Mouse (Mus musculus) intestine, postnatal 0 days (tissue): ENCODE measurements around the gene Stra8. TPM values are rescaled to one million over a fixed set of nuclear protein-coding genes. Genes with fewer than 3 reads are reported as not detected.

Experiments used
- ATAC-seq: fragments of 200-750 bp; cut with Nextera tagmentation; 2 replicates; pipeline ENCODE4 v1.8.0; 2017; ENCODE audit warnings: mild to moderate bottlenecking, moderate TSS enrichment, moderate library complexity
- H3K27ac ChIP-seq: fragments of 300-500 bp; sonication (generic); 2 replicates; pipeline ENCODE4 v1.5.1; 2014; ENCODE audit warnings: mild to moderate bottlenecking, low read depth, low read length, moderate library complexity
- H3K27me3 ChIP-seq: fragments of 300-500 bp; sonication (generic); replicated peaks from 2 replicates; pipeline ENCODE4 v1.6.1; 2014; ENCODE audit warnings: low read length, mixed read lengths; ENCODE audit not compliant: control insufficient read depth, insufficient read depth
- H3K36me3 ChIP-seq: fragments of 300-500 bp; sonication (generic); 2 replicates; pipeline ENCODE4 v1.6.1; 2014; ENCODE audit warnings: mild to moderate bottlenecking, moderate library complexity; ENCODE audit not compliant: control insufficient read depth, insufficient read depth
- H3K4me1 ChIP-seq: fragments of 300-500 bp; sonication (generic); replicated peaks from 2 replicates; pipeline ENCODE4 v1.6.1; 2014; ENCODE audit warnings: antibody characterized with exemption, low read length, mixed read lengths; ENCODE audit not compliant: control insufficient read depth, insufficient read depth
- H3K4me2 ChIP-seq: fragments of 300-500 bp; sonication (generic); replicated peaks from 2 replicates; pipeline ENCODE4 v1.6.1; 2014; ENCODE audit warnings: low read depth, mild to moderate bottlenecking, moderate library complexity
- H3K4me3 ChIP-seq: fragments of 300-500 bp; sonication (generic); 2 replicates; pipeline ENCODE4 v1.5.1; 2014; ENCODE audit warnings: low read depth, low read length
- H3K9ac ChIP-seq: fragments of 300-500 bp; sonication (generic); 2 replicates; pipeline ENCODE4 v1.6.1; 2014; ENCODE audit warnings: mild to moderate bottlenecking, low read depth, low read length
- H3K9me3 ChIP-seq: fragments of 300-500 bp; sonication (generic); 2 replicates; pipeline ENCODE4 v1.6.1; 2016; ENCODE audit warnings: mixed run types; ENCODE audit not compliant: control insufficient read depth
- CTCF ChIP-seq: sonication (generic); IDR thresholded peaks from 2 replicates; pipeline ENCODE4 v1.5.1; 2016; ENCODE audit warnings: low read depth, mild to moderate bottlenecking, control low read depth, antibody characterized with exemption, moderate library complexity
- WGBS: fragments of 180-500 bp; shearing (Covaris S2); extraction: QIAGEN DNeasy Blood & Tissue Kit; methylation state at CpG from one replicate; pipeline ENCODE4 v1.1.7; 2014; 5-methylcytosine and 5-hydroxymethylcytosine counted together
- polyA plus RNA-seq: library from polyadenylated mRNA; unstranded; fragments of >200 nt; fragmentation: Nextera tagmentation; extraction: Ambion mirVana; gene quantifications from 2 replicates; pipeline ENCODE4 v1.2.1, GENCODE M21; 2015

Gene Stra8
- polyA plus RNA-seq, 1 experiment from 2014 or later = not detected

GRCm38 (mm10) chr6:34927594-34927993 lies 7.6 kb downstream of the Stra8 start:
- no peak overlapping the region for H3K4me3 ChIP-seq
- 95% methylated on average over 8 of the region's 8 CpGs for WGBS
- H3K9me3 ChIP-seq = no peaks in the 10 kb centered on the region
- no peaks in the 10 kb centered on the region for H3K36me3 ChIP-seq
- no peak overlapping the region for H3K4me2 ChIP-seq
- no peaks in the 10 kb centered on the region for H3K4me1 ChIP-seq
- 0 out of 2 replicates have a peak, but pooled peaks have one; percentile 25 for ATAC-seq
- H3K27ac ChIP-seq = no peak overlapping the region
- H3K9ac ChIP-seq = no peak overlapping the region
- TF ChIP-seq CTCF = no peak
- H3K27me3 ChIP-seq = no peaks in the 10 kb centered on the region

GRCm38 (mm10) chr6:34932633-34933032 lies 12.7 kb downstream of the Stra8 start:
- H3K4me3 ChIP-seq = no peak overlapping the region
- H3K4me1 ChIP-seq = no peaks in the 10 kb centered on the region
- H3K9me3 ChIP-seq = no peaks in the 10 kb centered on the region
- no peaks in the 10 kb centered on the region for H3K27me3 ChIP-seq
- H3K36me3 ChIP-seq = no peaks in the 10 kb centered on the region
- no peak overlapping the region for H3K9ac ChIP-seq
- no peak overlapping the region for H3K27ac ChIP-seq
- 94% methylated on average over 1 of the region's 1 CpGs for WGBS
- no peak for ATAC-seq
- no peak for TF ChIP-seq CTCF
- H3K4me2 ChIP-seq = no peak overlapping the region

GRCm38 (mm10) chr6:34936743-34937142 lies 16.8 kb downstream of the Stra8 start:
- Histone ChIP-seq H3K36me3 (no peaks in the 10 kb centered on the region), H3K27ac (no peak overlapping the region), H3K4me2 (no peak overlapping the region), H3K4me1 (peaks cover 3% of the 10 kb centered on the region; the same call in 1 of the 2 replicates), H3K27me3 (no peaks in the 10 kb centered on the region), H3K9ac (no peak overlapping the region), H3K9me3 (no peaks in the 10 kb centered on the region), H3K4me3 (no peak overlapping the region)
- peak; percentile 23 for TF ChIP-seq CTCF
- 75% methylated on average over 5 of the region's 5 CpGs for WGBS
- ATAC-seq = no peak

- no peak overlapping the region for H3K9ac ChIP-seq
- H3K4me1 ChIP-seq = peaks cover 3% of the 10 kb centered on the region; the same call in 1 of the 2 replicates
- H3K27ac ChIP-seq = no peak overlapping the region
- no peak overlapping the region for H3K4me3 ChIP-seq
- 42% methylated on average over 7 of the region's 7 CpGs for WGBS
- no peak overlapping the region for H3K4me2 ChIP-seq
- H3K9me3 ChIP-seq = no peaks in the 10 kb centered on the region
- ATAC-seq = no peak
- no peaks in the 10 kb centered on the region for H3K27me3 ChIP-seq
- TF ChIP-seq CTCF = no peak
- no peaks in the 10 kb centered on the region for H3K36me3 ChIP-seq
Measured at GRCm38 (mm10) chr6:34938280-34938928, 18.4 kb downstream of the Stra8 start.

- H3K27me3 ChIP-seq = no peaks in the 10 kb centered on the region
- no peaks in the 10 kb centered on the region for H3K9me3 ChIP-seq
- H3K27ac ChIP-seq = no peak overlapping the region
- peaks cover 3% of the 10 kb centered on the region; the same call in 1 of the 2 replicates for H3K4me1 ChIP-seq
- no peak for TF ChIP-seq CTCF
- ATAC-seq = no peak
- H3K4me2 ChIP-seq = no peak overlapping the region
- 26% methylated on average over 4 of the region's 4 CpGs for WGBS
- H3K4me3 ChIP-seq = no peak overlapping the region
- no peak overlapping the region for H3K9ac ChIP-seq
- no peaks in the 10 kb centered on the region for H3K36me3 ChIP-seq
Measured at GRCm38 (mm10) chr6:34938929-34939325, 19.0 kb downstream of the Stra8 start.

GRCm38 (mm10) chr6:34939451-34939850 lies 19.5 kb downstream of the Stra8 start:
- no peak overlapping the region for H3K27ac ChIP-seq
- H3K4me1 ChIP-seq = peaks cover 3% of the 10 kb centered on the region; the same call in 1 of the 2 replicates
- H3K36me3 ChIP-seq = no peaks in the 10 kb centered on the region
- no peak for ATAC-seq
- H3K4me3 ChIP-seq = no peak overlapping the region
- H3K4me2 ChIP-seq = no peak overlapping the region
- no peaks in the 10 kb centered on the region for H3K27me3 ChIP-seq
- no peak for TF ChIP-seq CTCF
- no peaks in the 10 kb centered on the region for H3K9me3 ChIP-seq
- WGBS = 91% methylated on average over 8 of the region's 8 CpGs
- no peak overlapping the region for H3K9ac ChIP-seq
